Mouse (Mus musculus) spleen, adult 18-20 months (tissue): ENCODE measurements around the gene Spock1.

Experiments
- DNase-seq, 2 experiments: peaks; one replicate each; pipeline ENCODE4 v3.0.0; 2022; ENCODE audit warnings: mixed read lengths in 2 of 2

The Spock1 gene

DNA sequence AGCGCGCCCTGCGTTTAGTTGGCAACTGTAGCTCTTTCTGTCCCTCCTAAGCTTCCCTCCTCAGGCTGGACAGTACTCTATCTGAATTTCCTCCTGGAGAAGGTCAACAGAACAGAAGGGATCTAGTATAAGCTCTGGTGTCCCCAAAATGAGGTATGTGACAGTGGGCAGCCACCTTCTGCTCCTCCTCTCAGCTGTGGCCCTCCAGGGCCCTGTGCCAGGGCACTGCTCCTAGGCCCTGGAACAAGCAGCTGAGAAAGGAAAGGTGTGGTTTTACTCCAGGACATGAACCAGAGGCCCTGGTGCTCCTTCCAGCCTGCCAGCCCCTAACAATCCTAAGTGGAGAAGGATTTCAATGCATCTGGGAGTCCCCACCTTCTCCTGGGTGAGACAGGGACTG lies 51.1 kb downstream of the Spock1 start:
- no peak for DNase-seq

DNA sequence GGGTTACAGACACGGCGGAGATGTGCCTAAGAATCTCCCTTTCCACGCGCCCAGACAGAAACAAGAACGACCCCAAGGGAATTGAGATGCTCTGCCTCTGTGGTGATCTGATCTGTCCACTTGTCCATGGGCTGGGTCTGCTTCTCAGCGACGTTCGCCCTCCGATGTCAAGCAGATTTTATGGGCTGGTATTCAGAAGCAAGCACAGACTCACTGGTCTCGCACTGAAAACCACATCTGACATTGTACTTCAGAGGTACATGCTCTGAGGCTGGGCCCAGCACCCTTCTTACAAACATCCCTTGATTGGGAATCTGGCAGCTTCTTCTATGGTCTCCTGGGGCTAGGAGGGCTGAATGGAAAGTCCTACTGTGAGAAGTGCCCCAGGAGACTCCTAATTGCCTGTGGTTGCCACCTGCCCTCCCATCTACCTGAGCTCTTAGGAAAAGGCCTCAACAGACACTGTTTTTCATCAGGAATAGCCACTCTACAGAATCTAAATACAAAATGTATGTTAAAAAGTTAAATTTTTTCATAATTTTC lies 51.8 kb downstream of the Spock1 start:
- no peak for DNase-seq

DNA sequence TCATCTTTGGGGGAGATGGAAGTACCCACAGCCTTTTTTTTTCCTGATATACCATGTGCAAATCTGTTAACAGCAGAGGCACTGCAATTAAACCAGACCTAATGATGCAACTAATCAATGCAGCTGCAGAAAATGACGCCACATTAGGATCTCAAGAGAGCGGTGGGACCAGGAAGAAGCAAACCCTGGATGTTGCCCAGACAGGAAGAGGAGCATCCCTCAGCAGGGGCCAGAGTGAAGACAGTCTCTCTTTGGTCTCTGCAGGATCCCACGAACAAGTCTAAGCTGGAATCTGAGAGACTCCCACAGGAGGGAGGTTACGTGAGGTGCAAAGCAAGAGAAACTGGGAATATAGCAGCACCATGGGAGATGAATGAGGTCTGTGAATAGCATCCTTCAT lies 52.4 kb downstream of the Spock1 start:
- DNase-seq = no peak

DNA sequence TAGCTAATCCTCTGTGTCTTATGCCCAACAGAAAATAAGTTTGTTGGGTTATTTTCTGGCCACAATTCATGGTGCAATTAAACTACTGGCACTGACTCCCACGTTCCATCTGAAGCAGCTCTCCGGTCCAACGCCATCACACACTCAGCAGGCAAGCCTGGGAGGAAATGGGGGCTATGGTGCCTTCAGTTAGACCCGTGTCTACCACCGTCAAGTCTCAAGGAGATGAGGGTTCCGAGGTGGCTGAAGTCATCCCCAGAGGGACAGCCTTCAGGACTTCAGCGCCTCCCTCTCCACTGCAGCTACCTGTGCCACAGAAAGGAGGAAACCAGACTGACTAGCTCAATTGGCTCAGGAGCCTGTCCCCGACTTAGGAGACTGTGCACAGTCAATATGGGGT lies 53.7 kb downstream of the Spock1 start:
- no peak for DNase-seq

DNA sequence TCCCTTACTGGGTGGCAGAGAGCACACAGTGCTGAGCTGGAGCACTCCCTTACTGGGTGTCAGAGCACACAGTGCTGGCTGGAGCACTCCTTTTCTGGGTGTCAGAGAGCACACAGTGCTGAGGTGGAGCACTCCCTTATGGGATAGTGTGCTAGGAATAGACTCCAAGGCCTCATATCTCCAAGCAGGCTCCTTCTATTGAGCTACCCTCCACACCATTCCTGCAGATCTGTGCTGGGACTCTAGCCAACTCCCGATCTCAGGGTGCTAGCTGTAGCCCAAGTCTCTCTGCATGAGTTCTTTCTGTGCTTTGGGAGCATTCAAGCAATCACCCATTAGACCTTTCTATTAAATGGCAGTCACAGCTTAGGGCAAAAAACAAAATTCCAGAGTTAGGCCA lies 54.5 kb downstream of the Spock1 start:
- DNase-seq = no peak

DNA sequence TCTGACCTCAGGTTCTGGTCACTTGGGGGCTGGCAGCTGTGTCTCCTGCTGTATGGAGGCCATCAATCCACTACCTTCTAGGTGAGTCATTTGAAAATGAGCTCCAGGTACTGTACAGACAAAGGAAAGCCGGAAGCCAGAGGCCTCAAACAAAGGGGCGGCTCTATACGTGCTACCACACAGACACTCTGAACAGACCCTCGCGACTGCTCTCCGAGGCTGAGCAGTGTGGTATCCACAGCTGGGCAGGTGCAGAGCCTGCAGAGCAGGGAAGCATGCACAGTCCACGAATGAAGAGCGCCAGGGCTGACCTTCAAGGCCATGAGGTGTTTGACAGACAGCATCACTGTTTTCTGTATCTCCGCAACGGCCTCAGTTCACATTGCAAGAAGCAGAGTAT lies 55.0 kb downstream of the Spock1 start:
- DNase-seq = no peak

DNA sequence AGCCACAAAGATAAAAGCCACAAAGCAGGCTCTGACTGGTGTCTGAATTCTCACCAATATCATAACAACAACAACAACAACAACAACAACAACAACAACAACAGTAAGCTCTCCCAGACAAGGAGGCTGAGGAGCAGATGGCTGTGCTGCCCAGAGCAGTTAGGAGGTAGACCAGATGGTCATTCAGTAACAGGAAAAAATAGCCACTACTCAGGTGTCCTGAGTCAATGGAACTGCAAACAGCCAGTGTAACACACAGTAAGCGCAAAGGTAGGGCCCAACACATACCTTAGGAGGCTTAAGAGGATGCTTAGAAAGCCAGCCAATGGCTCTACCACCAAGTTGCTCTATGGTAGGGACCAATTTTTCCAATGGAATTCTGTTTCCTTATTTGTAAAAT lies 59.2 kb downstream of the Spock1 start:
- DNase-seq = no peak

DNA sequence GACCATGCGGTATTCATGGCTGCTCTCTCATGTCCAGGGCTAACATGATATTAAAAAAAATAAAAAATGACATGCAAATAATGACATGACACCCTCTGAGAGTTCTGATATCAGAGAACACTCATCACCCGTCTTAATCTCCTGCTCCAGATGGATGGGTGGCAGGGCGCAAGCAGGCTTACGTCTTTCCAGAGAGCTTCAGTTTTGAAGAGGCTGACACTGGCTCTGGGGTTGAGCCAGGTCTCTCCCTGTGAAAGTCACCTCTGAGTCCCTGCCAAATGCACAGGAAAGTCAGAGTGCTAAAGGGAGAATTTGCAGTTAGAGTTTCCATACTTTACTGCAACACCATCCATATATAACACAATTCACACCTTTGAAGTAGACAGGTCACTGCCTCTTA lies 61.0 kb downstream of the Spock1 start:
- DNase-seq = no peak

DNA sequence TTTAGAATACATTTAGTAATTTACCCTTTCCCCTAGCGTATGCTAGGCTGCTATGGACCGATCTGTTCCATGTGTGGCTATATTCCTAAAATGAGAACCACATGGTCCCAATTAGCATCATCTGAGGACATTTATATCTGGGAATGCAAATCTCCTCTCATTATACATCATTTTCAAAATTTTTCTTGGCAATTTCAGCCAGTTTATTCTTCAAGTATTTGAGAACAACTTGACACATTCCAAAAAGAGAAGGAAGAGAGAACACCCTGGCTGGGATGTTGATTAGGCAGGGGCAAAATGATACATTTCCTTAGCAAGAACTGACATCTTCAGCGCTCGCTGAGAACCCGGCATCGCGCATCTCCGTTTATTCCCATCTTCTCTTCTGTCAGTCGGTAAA lies 61.7 kb downstream of the Spock1 start:
- DNase-seq = no peak

DNA sequence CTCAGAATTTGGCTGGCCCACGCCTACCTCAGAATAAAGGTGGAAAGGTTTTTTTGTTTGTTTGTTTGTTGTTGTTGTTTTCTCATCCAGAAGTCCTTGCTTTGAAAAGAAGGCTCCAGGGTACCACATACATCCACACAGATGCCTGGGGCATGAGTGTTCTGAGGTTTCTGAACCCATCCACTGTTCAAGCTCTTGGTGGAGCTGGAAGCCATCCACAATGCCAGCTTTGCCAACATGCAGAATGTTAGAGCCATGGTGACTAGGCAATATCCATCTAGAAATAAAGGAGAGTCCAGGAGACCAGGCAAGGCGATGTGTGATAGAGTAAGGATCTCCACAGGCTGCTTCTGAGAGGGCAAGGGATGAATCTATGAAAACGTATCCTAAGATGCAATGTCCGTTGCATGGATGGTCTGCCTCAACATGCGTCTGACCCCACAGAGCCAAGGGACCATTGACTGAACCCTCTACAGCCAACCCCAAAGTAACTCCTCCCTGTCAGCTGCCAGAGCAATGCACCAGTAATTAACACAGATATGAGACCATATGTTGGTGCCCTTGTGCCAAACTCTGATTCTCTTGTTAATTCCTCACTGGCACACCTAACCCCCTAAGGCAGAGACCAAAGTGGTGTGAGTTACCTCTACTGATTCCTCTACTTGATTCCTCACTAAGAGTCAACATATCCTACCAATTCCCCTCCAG lies 66.8 kb downstream of the Spock1 start:
- DNase-seq = no peak

DNA sequence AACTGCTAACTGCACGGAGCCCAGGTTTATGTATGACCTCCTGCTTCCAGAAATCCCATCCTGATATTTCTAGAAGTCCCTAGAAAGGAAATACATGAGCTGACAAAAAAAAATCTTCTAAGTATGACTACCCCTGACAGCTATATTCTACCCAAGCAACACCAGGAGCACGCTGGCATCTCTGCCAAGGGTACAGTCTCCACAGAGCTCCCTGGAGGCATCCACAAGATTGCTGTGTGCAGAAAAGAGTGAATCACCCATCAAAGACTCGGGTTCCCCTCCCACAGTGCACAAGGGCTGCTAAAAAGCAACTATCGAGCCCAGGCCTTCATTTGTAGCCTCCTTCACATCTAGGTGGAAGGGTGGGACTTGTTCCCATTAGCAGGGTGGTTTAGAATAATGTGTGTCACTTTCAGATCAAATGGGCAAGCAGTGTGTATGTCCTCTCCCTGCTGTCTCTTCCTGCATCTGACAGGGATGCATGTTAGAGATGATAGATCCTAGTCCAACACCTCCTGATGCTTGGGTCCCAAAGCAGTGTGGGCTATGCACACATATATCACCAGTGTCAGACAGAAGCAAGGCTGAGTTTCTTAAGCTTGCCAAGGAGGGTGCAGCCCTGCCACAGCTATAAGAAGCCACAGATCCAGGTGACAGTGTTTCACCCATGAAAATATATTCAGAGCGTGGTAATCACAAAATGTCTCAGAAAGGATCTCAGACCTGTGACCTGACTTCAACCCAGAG lies 70.3 kb downstream of the Spock1 start:
- DNase-seq = no peak

DNA sequence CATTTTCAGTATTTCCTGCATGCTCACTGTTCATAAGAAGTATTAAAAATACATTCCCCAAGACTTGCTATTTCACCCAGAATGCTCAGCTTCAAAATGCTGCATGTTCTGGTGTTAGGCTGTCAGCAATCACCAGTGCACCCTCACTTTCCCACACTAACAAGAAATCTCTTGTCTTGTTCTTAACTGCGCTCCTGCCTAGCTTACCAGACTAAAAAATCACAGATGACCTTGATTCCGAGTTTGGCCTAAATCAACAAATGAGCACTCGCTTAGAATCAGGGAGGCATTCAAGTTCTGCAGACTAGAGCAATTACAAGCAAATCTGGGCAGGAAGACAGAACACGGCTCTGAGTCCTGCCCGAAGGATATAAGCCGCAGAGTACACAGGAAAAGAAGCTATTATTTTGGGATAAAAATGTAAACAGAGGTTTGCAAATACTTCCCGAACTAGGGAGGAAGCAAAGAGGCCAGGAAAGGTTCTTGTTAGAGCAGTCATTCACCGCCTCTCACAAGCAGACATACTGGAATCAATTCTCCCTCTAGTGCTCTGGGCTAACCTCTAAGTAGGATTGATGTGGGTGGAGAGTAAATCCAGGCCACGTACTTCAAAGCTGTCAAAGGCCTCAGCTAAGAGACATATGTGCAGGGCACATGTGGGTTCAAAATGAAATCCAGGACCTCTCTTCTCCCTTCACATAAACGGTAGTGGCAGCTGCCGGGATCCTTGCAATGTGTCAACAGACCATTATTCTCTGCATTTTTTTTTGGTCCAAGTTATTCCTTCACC lies 76.6 kb downstream of the Spock1 start:
- DNase-seq = no peak

DNA sequence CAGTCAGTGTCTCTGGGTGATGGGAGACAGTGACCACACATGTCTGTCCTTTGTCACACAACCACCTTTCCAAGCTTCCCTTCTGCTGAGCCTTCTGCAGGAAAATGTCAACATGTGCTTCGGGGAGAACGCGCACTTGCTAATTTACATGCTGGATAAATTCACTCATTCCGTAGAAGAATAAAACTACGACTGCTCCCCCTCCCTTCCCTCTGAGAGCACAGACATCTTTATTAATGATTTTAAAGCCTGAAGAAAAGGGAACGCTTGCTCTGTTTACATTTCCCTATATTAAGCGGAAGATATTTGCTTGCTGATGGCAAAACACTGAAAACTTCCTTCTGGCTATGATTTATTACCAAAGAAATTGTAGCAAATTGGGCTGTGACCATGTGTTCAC lies 77.2 kb downstream of the Spock1 start:
- DNase-seq = no peak

DNA sequence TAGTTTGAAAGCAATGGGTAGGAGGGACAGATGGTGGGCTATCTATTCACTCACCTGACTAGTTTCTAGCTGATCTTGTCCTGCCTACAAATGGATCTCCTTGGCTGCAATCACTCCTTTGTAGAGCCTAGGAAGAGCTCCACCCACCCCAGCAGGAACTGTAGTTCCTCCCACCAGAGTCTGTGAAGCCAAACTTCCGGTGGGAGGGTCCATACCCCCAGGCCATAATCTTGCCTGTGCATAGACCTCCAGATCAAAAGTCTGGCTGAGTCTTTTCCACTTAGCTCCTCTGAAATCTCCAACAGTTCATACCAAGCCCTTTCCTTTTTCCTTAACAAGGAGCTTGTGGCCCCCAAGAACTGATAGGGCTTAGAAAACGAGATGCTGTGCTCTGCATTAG lies 78.0 kb downstream of the Spock1 start:
- no peak for DNase-seq

DNA sequence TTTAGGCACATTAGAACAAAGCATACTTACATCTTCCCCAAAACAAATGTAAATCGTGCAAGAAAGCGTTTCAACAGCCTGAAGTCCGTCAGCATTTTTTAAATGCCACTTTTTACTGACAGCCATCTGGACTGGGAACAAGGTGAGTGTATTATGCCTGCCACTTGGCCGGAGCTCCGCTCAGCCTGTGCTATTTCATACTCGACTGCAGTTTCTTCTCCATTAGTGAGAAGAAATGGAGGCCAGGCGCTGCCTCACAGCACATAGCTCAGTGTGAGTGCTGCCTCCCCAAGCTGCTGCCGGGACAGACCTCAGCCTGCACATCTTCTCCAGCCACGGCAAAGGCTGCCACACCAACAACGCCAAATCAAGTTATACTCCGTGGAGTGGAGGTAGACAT lies 91.9 kb downstream of the Spock1 start:
- no peak for DNase-seq

DNA sequence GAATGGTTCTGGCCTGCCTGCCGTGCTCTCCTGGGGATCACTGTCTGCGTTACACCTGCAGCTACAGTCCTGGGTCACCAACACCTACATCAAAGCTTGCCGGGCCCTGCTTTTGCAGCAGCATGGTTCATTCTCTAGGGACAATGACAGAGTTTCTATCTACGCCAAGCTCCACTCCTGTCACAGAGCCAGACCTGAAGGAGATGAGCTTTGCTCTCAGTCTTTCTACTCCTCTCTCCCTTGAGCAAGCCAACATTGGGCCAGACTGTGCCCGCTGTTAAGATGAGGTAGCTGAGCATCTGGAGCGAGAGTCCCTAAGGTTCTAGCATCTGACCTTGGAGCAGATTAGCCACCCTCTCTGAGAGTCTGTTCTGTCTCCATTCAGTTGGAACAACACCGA lies 95.5 kb downstream of the Spock1 start:
- no peak for DNase-seq

DNA sequence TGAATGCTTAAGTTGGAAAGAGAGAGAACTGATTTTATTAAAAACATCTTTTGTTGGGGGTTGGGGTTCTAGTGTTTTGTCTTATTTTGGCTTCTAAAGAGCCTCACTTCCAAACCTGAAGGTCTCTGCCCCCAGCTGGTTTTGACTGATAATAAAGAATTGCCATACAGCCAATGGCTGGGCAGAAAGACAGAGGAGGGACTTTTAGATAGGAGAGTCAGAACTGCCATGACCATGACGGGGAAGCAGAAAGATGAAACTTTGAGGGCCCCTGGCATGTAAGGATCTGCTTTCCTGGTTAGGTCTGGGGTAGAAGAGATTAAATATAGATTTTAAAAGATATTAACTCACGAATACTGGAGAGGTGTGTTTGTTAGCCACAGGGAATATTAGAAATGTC lies 96.9 kb downstream of the Spock1 start:
- DNase-seq = no peak

DNA sequence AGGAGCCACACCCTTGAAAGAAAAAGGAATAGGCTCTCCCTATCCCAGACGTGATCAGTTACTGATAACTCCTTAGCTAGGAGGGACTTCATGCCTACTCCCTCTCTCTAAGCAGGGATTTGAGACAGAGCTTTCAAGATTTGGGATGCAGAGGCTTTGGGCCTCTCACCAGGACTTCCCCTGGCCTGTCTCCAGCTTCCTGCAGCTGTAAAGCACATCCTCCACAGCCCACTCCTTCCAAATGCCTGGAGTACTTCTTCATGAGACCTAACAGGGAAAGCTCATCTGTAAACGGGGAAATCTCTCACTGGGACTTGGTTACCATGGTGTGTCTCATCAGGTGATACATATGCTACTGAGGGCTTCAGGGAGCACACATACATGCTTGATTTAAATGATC lies 97.3 kb downstream of the Spock1 start:
- DNase-seq = no peak

DNA sequence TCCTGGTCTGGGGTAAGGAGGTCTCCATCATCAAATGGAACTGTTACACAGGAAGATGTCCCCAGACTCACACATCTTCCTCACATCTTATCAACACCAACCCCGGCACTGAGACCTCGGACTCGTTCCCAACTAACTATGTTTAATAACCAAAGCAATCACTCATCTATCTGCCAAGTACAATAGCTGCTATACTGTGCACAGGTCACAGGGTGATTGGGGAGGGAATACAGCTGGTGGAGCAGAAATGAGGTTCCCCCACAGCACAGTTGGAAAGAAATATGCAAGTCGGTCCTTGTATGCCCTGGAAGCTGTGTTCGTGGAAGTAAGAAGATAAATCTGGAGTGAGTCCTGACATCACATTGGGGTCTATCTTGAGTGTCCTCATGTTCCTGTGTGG lies 98.0 kb downstream of the Spock1 start:
- no peak for DNase-seq

DNA sequence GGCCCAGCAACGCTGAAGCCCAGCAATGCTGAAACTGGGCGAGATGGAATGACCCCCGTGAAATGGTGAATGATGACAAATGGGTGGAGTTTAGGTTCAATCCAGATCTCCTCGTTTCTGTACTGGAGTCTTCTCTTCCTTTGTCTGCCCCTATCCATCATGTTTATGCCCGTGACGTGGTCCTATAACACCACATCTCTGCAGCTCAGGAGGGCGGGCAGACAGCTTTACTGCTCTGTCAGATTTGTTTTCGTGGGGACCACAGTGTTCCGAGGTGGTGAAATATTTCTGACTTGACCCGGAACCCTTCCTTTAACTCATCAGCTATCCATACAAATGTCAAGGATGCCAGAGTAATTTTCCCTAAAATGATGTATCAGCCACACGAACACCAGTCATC lies 98.5 kb downstream of the Spock1 start:
- no peak for DNase-seq

DNA sequence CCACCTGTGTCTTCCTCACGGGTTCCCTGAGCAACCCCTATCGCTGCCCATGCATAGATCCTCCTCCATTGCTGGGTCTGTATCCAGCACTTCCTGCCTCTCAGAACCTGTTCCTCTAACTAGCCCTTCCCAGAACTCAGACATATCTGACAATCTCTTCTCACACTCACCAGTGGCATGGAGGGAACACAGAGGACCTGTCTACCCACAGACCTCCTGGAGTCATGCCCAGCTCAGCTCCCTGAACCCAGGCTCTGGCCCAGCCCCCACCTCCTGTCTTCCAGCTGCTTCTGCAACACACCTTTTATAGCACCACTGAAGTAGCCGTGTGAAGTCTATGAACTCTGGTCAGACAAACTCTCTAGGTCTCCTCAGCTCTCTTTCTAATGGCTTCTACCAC lies 101.3 kb downstream of the Spock1 start:
- DNase-seq = no peak

DNA sequence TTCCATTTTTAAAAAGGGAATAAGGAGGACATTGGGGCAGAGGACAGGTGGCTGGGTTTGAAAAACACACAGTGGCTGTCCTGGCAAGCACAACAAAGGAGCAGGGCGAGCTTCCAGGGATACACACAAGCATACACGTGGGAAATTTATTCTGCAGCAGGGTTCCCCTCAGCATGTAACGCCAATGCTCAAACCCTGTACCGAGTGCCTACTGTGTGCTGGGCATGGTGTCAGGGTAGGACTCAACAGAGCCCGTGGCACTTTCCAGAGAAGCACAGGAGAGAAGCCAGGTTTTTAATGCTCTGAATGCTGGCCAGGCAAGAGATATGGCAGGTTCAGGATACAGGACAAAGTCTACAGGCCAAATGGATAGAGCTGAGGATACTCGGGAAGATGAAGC lies 101.8 kb downstream of the Spock1 start:
- DNase-seq = no peak

DNA sequence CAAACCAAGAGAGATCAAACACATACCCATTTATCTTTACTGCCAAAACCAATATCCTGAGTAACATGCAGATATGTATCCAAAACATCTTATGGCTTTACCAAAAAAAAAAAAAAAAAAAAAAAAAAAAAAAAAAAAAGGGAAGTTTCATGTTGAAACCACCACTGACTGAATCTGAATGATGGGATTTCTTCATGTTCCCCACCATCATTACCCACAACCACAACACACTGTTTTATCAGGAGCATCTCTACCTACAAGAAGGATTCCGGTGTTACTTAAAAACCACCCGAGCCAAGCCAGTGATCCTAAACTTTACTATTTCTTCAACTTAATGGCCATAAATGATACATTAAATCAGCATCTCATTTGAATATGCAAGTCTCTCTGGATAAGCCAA lies 109.5 kb downstream of the Spock1 start:
- DNase-seq = no peak
